Mouse (Mus musculus) small intestine, adult 2 months (tissue): ENCODE data around the gene 1700021F05Rik.

ENCODE experiments used
- CTCF ChIP-seq: fragments of 200-500 bp; IDR thresholded peaks from 2 replicates; pipeline ENCODE4 v1.5.1; 2012; ENCODE audit warnings: low read depth, mild to moderate bottlenecking, control low read depth, inconsistent platforms, low read length, moderate library complexity, mixed read lengths; ENCODE audit not compliant: insufficient replicate concordance, insufficient read length; ENCODE audit errors: extremely low read depth
- POLR2A ChIP-seq: fragments of 200-500 bp; IDR thresholded peaks from 2 replicates; pipeline ENCODE4 v1.6.1; 2012; ENCODE audit warnings: low read depth, mild to moderate bottlenecking, control low read depth, inconsistent platforms, low read length, moderate library complexity

DNA sequence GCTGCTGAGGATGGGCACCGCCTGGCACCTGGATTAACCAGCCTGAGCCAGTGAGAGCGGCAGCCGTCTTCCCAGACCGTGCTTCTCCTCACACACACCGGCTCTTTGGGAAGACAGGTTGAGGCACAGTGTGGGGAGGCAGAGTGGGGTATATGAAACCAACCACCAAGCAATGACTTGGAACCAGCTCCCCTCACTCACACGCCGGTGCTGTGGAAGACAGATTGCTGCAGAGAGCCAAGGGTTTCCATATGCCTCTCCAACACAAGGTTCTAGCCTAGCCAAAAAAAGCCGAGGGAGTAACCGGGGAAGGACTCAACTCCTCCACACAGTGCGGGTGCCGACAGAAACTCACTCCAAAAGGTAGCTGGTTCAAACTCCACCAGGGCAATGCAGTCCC, 18.5 kb upstream of the 1700021F05Rik start:
- TF ChIP-seq POLR2A (no peak), CTCF (no peak)
